Comparison of ENCODE assay signal across 8 mouse cellular contexts in genomic region chr12:108004701-108005487, GRCm38 (mm10). TPM values are rescaled to one million over a fixed set of nuclear protein-coding genes. Genes with fewer than 3 reads are reported as not detected.
DNase-seq lines count a peak whose midpoint lies in the region; ATAC-seq lines count a peak whose summit lies in the region.

No protein-coding gene starts in this region.

- 2% methylated on average over 43 of the region's 43 CpGs for WGBS in heart, embryonic 16.5 days
- under 1% methylated on average over 43 of the region's 43 CpGs for WGBS in intestine, embryonic 16.5 days
- WGBS in neural tube, embryonic 15.5 days: 1% methylated on average over 43 of the region's 43 CpGs

- H3K9ac ChIP-seq in heart, embryonic 16.5 days (ENCODE audit: low read length): peak overlapping the region; percentile 57
- peak overlapping the region; percentile 93 for H3K9ac ChIP-seq in intestine, embryonic 16.5 days (ENCODE audit: low read depth, low read length)
- peak overlapping the region; percentile 30; the same call in 1 of the 2 replicates for H3K9ac ChIP-seq in neural tube, embryonic 15.5 days (replicated peaks)

- no peak for DNase-seq in heart, adult 9 months (ENCODE audit: low spot score in 2 of 2)
- peak; percentile 45 for DNase-seq in embryo, embryonic 11.5 days (ENCODE audit: low read depth, low spot score)
- no peak for DNase-seq in cerebellum, adult 11-12 months
- no peak for DNase-seq in spleen, postnatal 10 days (ENCODE audit: low spot score in 2 of 2)

- peak overlapping the region; percentile 76 for H3K4me3 ChIP-seq in heart, embryonic 16.5 days (ENCODE audit: low read length)
- peak overlapping the region; percentile 89 for H3K4me3 ChIP-seq in intestine, embryonic 16.5 days (ENCODE audit: low read length)
- peak overlapping the region; percentile 81 for H3K4me3 ChIP-seq in neural tube, embryonic 15.5 days (replicated peaks)

- H3K27me3 ChIP-seq in heart, embryonic 16.5 days (ENCODE audit: control insufficient read depth, insufficient read depth, low read length): peaks cover 46% of the 10 kb centered on the region
- H3K27me3 ChIP-seq in intestine, embryonic 16.5 days (replicated peaks; ENCODE audit: control insufficient read depth, insufficient read depth, low read length): peaks cover 12% of the 10 kb centered on the region; the same call in 1 of the 2 replicates
- peaks cover 13% of the 10 kb centered on the region for H3K27me3 ChIP-seq in neural tube, embryonic 15.5 days (replicated peaks)

- H3K27ac ChIP-seq in heart, embryonic 16.5 days (ENCODE audit: low read length): no peak overlapping the region
- peak overlapping the region; percentile 99 for H3K27ac ChIP-seq in intestine, embryonic 16.5 days (ENCODE audit: low read length)
- H3K27ac ChIP-seq in neural tube, embryonic 15.5 days (replicated peaks): peak overlapping the region; percentile 94; the same call in 1 of the 2 replicates

- peak overlapping the region; percentile 98 for H3K4me2 ChIP-seq in heart, embryonic 16.5 days (ENCODE audit: low read depth, low read length)
- H3K4me2 ChIP-seq in intestine, embryonic 16.5 days (ENCODE audit: low read depth, low read length): peak overlapping the region; percentile 89
- peak overlapping the region; percentile 98 for H3K4me2 ChIP-seq in neural tube, embryonic 15.5 days

- H3K4me1 ChIP-seq in heart, embryonic 16.5 days (ENCODE audit: control insufficient read depth, insufficient read depth, low read length): peaks cover 13% of the 10 kb centered on the region
- peaks cover 25% of the 10 kb centered on the region for H3K4me1 ChIP-seq in intestine, embryonic 16.5 days (ENCODE audit: control insufficient read depth, insufficient read depth, low read length)
- H3K4me1 ChIP-seq in neural tube, embryonic 15.5 days: peaks cover 45% of the 10 kb centered on the region

- ATAC-seq in heart, embryonic 16.5 days (replicated peaks; ENCODE audit: extremely low read depth, insufficient read depth, low FRiP score): no peak
- ATAC-seq in intestine, embryonic 16.5 days: peak; percentile 58
- no peak for ATAC-seq in neural tube, embryonic 15.5 days (ENCODE audit: low FRiP score)
- ATAC-seq in erythroblast, adult 5-6 weeks (replicated peaks; ENCODE audit: low FRiP score, poor library complexity, severe bottlenecking): no peak

- H3K9me3 ChIP-seq in heart, embryonic 16.5 days (replicated peaks; ENCODE audit: control insufficient read depth, low read length): no peaks in the 10 kb centered on the region
- no peaks in the 10 kb centered on the region for H3K9me3 ChIP-seq in intestine, embryonic 16.5 days (ENCODE audit: control insufficient read depth, low read length)
- H3K9me3 ChIP-seq in neural tube, embryonic 15.5 days (replicated peaks): no peaks in the 10 kb centered on the region

- H3K36me3 ChIP-seq in heart, embryonic 16.5 days (ENCODE audit: control insufficient read depth, insufficient read depth): no peaks in the 10 kb centered on the region
- no peaks in the 10 kb centered on the region for H3K36me3 ChIP-seq in intestine, embryonic 16.5 days (ENCODE audit: control insufficient read depth, insufficient read depth, low read length)
- H3K36me3 ChIP-seq in neural tube, embryonic 15.5 days: no peaks in the 10 kb centered on the region

RNA-seq across cellular contexts. Expression of gene Bcl11b, which starts 1.5 kb away (rescaled TPM):
- 6.3 and 9.0 TPM in 2 replicates for polyA plus RNA-seq in heart, embryonic 16.5 days (2015; fragmentation: Nextera tagmentation; extraction: Ambion mirVana)
- 3.4 and 5.5 TPM in 2 replicates for polyA plus RNA-seq in intestine, embryonic 16.5 days (2015; fragmentation: Nextera tagmentation; extraction: Ambion mirVana)
- 21.6 and 22.2 TPM in 2 replicates for polyA plus RNA-seq in neural tube, embryonic 15.5 days (2015; fragmentation: Nextera tagmentation; extraction: Ambion mirVana)
- 0.21 TPM in 1 of 2 replicates, not detected in the other for total RNA-seq in erythroblast, adult 5-6 weeks (2015; ENCODE audit: low replicate concordance)
- 0.28 TPM in 1 of 2 replicates, not detected in the other for total RNA-seq in erythroblast, adult 5-6 weeks (2017; ENCODE audit: low replicate concordance)

Comparison
In these comparisons a context has a peak if more than half of its experiments do, and no peak if none do; other contexts are left out.
1. H3K9ac ChIP-seq: peak in every context shown above with its lines; median percentile 93 in intestine, embryonic 16.5 days; 57 in heart, embryonic 16.5 days; 30 in neural tube, embryonic 15.5 days.